Mouse (Mus musculus): Measurements from ENCODE around the gene Vps53.

Vps53 gene

DNA sequence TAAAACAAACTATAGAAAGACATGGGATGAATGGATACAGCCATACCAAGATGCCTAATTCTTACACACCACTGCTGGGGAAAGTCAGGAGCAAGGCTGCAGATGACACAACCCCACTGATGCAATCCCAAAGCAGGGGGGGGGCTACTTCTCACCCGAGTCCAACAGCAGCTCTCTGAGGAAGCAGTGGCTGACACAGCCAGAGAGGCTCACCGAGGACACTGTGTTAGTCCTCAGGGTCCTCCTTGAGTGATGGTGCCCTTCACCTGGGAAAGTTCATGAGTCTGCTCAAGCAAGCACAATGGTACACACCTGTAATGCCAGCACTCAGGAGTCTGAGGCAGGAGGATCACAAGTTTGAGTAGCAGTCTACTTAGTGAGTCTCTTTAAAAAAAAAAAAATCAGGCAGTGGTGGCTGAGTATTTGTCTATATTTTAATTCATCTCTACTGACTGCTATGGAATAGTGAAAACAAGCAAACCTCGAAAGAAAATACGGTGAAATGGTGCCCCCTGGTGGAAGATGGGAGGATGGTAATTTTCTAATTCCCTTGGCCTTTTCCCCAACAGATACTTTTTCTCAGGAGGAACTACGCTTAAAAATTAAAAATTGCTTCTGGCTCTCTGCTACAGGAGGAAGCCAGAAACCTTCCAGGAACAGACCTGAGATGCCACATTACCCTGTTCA is 12.2 kb downstream of the Vps53 start:
- DNase-seq: peak; percentile 84

DNA sequence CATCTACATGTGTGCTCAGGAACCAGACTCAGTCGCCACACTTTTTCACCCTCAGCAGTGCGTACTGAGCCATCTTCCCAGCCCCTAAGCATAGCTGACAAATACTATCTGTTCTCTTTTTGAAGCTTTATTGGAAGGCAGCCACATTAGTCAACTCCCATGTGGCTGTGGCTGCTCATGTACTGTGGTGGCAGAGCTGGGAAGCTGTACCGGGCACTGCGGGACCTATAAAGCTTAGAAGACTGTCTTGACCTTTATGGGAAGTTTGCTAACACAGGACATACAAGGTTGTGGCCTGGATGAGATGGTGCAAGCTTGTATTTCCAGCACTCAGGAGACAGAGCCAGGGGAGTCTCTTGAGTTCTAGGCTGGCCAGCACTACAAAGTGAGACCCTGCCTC is 12.8 kb downstream of the Vps53 start:
- DNase-seq: peak; percentile 19

GRCm38 (mm10) chr11:76160251-76160650 is 19.2 kb downstream of the Vps53 start:
- DNase-seq: no peak

- DNase-seq: no peak
These were observed 21.1 kb downstream of the Vps53 start for GRCm38 (mm10) chr11:76158375-76158774.

GRCm38 (mm10) chr11:76154861-76155260 is 24.6 kb downstream of the Vps53 start:
- no peak for DNase-seq

DNA sequence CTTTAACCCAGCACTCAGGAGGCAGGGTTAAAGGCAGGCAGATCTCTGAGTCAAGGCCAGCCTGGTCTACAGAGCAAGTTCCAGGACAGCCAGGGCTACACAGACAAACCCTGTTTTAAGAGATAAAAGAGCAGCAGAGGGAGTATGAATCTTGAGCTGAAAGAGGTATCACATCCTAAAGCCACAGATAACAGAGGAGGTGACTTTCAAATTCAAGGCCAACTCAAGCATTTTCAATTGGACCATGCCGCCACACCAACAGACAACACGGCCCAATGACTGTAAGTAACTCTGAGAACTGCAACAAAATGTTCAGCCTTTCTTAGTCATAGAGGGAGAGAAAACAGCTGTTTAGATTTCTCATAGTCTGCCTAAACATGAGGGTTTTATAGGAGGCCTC is 25.2 kb downstream of the Vps53 start:
- DNase-seq: no peak

DNA sequence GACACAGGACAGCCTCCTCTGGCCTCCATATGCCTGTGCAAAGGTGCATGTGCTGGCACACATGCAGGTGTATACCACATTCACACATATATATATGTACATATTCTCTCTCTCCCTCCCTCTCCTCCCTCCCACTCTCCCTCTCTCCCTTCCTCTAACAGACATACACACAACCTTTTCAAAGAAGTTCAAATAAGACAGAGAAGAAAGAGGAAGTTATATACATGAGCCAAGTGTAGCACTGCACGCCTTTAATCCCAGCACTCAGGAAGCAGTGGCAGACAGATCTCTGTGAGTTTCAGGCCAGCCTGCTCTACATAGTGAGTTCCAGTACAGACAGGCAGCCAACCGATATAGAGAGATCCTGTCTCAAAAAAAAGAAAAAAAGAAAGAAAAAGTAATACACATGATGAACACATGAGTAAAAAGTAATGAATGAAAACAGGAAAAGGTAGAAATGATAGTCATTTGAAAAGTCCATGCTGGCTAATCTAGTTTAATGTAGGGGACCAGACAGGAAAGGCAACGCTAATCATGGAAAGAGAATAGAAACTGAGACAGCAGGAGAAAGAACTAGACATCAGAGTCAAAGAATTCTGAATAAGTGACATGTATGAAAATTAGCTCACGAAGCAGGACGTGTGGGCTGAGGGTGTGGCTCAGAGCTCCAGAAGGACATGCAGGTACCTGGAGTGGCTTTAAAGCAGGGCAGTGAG is 26.1 kb downstream of the Vps53 start:
- DNase-seq: no peak

DNA sequence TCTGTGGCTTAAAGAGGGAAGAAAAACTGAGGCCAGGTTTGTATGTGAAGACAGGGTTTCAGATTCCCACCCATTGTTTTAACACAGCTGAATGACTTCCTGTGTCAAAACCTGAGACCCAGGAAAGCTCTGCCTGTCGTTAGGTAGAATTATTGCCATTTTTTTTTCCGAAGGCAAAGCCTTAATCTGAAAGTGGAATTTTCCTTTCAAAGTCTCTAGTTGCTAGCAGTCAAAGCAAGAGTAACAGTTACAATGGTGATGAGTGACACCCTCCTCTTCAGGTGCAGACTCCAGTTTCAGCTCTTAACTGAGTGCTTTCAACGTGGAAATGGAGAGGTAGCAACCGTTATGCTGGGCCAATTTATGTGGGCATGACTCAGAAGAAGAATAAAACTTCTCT is 28.5 kb downstream of the Vps53 start:
- DNase-seq: no peak

DNA sequence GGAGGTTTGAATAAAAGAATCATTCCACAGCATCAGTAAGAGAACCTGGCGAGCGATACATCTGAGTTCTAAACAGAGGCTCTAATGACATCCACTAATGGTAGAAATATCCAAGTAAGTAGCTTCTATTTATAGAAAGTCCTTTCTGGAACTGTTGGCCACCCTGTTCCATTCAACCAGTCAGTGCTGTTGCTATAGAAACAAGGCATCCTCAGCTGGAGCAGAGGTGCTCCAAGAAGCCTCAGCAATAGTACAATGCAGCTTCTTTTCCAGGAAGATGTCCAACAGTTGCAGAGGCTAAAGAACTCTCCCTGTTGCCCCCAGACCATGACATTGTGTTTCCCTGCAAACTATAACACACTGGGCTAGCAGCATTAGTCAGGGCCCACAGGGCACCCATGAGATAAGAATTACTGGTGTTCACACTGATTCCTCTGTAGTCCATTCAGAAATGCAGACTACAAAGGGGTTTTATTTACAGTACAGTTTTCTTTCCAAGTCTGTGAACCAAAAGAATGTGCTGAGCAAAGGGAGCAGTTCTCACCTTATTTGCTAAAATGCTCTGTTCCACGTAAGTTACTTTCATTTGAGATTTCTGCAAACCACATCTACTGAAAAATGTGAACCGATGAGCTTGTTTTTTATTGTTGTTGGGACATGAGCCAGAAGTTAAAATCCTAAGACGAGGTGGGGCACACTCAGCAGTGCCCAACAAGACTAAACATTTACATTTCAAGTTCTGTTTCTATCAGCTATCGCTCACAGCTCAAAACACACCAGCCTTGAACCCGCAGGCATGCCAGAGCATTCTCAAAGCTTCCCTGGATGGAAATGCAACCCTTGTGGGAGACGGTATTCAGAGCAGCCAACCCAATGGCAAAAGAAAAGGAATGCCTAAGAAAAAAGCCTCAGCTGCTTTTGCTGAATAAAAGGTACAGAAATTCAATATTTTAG is 31.1 kb downstream of the Vps53 start:
- DNase-seq: no peak

DNA sequence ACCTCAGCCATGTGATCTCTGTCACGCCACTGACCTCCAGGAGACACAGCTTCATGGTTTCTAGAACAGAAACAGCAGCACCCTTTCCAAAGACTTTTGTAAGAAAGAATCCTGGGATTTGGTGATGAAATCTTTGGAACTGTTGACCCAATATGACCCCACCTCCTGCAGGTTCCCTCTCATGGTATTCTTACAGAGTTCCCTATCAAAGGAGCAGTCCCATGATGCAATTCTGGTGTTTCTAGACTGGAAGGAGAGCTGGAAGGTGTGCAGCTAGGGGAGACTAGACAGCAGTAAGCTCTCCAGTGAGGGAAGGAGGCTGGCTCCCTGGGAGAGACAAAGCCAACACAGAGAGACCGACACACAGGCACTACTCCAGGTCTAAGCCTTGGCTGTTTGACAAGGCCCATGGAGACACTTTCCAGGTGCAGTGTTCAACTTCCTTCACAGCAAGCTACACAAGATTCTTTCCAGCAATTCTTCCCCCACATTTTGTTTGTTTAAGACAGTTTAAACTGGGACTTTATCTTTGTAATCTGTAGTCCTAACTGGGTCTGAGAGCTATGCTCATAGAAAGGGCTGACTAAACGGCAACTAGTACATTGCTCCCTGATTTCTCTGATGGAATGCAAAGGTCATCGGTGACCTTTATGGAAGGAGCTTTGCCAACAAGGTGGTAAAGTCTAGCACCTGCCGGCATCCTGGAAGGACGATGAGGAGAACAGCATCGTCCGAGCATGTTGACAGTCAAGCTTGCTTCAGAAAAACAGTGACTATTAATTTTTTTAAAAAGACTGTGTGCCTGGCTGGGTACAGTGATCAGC is 33.0 kb downstream of the Vps53 start:
- DNase-seq: no peak

GRCm38 (mm10) chr11:76145169-76145568 is 34.3 kb downstream of the Vps53 start:
- DNase-seq: no peak

- no peak for DNase-seq
These were observed 35.1 kb downstream of the Vps53 start for GRCm38 (mm10) chr11:76144386-76144785.

GRCm38 (mm10) chr11:76137996-76138395 is 41.5 kb downstream of the Vps53 start:
- no peak for DNase-seq

DNA sequence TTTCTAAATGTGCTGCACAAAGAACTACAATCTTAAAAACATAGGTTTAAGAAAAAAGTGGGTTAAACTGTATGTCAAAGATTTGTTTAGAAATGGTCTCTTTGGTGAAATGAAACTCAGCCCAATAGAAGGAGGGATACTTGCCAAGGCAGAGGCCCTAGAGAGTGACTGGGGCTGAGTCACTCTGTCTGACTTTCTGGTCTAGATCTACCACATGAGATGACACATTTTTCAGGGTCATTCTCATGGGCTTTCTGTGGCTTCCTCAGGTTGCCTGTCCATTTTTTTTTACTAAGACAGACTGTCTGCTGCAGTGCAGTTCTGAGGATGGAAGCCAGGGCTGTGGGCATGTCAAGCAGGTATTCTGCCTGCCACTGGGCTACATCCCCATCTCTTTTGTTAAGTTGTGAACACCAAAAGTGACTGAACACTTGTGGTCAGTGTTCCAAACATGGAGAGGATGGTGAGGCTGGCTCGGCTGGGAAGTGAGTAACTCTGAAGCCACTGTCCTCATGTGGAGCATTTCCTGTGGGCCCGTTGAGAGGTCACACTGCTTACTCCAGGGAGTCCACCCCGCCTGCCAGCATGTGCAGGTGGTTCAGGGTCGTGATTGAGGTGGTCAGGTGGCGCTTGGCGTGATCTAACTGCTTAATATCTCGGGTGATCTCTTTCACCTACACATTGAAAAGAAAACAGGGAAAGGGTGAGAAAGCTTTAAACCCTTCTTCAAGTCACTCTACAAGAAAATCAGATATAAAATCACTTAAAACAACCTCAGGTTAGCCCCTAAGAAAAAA is 43.6 kb downstream of the Vps53 start:
- DNase-seq: no peak

DNA sequence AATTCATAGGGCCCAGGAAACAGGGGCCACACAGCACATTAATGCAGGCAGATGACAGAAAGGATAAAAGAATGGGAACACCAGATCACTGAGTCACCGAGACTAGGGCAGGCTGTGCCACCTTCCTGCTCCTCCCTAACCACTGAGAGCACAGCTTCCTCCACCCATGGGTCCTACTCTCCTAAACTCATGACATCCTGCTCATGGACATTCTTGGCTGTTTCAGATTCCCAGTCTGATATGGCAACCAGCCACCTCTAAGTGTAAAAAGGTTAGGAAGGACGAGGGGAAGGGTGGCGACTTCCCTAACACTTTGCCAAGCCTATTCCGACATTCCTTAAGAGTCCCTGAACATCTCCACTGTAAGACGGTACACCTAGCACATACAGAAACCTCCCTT is 48.6 kb downstream of the Vps53 start:
- DNase-seq: peak; percentile 49

GRCm38 (mm10) chr11:76125386-76125785 is 54.1 kb downstream of the Vps53 start:
- DNase-seq: peak; percentile 26

DNA sequence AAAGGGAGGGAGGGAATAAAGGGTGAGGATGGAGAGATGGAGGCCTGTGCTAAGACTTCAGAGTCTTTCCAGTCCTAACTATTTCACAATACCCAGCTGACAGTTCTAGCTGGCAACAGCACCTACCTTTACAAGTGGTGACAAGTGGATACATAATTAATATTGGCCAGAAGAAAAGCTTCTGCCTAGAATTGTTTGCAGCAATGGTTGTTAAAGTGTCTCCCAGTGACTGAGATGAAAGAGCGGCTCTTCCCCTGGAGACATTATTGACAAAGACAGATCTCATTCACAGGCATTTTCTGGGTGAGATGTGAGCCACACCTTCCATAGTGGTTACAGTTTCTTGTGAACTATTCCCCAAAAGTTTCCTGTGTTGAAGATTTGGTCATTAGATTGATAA is 55.9 kb downstream of the Vps53 start:
- DNase-seq: no peak

GRCm38 (mm10) chr11:76122571-76122970 is 56.9 kb downstream of the Vps53 start:
- no peak for DNase-seq

DNA sequence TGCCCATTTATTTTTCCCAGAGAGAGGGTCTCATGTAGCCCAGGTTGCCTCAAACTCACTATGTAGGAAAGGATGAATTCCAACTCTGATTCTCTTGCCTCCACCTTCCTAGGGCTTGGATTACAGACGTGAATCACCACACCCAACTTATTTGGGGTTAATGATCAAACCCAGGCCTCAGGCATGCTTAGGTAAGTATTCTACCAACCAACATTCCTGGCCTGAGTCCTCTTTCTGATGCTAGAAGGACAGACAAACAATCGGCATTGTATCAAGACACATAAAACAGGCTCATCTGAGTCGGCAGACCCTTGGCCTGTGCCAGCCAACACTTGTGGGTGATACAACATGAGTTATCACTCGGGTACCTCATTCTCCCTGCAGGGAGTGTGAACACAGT is 58.4 kb downstream of the Vps53 start:
- no peak for DNase-seq

DNA sequence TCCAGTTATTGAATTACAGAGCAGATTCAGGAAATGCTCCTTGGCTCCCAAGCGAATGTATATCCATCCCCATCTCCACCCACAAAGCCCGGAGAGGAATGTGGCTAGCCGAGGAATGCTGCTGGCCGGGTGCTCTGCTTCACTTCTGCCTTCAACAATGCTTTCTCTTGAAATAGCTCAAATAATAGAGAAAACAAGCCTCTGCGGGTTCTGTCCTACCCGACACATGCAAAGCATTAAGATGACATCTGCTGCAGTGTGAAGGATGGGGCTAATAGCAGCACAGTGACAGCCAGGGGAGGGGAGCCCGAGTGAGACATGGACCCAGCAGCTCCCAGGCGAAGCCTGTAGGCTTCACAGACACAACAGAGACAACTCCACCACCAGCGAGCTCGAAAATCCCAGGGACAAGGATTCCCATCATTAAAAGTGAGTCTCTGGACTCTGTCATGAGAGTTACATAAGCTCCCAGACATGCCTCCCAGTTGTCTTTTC is 59.0 kb downstream of the Vps53 start:
- DNase-seq: peak; percentile 56

DNA sequence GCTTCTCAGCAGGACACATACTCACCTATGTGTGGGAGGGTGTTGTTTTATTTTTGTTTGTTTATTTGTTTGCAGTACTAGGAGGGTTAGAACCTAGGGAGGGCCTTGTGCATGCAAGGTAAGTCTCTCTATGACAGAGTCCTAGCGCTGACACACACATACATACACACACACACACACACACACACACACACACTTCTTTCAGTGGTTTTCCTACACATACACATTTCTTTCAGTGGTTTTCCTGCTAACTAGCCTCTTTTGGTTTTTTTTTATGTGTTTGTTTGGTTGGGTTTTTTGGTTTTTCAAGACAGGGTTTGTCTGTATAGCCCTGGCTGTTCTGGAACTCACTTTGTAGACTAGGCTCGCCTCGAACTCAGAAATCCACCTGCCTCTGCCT is 69.0 kb downstream of the Vps53 start:
- no peak for DNase-seq
